Mouse (Mus musculus): ENCODE data around the gene Mid2.
A peak's percentile ranks its signal among the peaks of the same experiment; 100 is the strongest.
"Not testable (repeated sequence)": the region's sequence is repeated elsewhere in the genome, so short reads cannot be mapped to it uniquely, and the experiment has no call there.

The Mid2 gene

GRCm38 (mm10) chrX:140664479-140665241 is at the start of gene Mid2:
Gene Mid2, plus strand, starts transcription at chrX:140664599.
- peak; percentile 6 for DNase-seq

DNA sequence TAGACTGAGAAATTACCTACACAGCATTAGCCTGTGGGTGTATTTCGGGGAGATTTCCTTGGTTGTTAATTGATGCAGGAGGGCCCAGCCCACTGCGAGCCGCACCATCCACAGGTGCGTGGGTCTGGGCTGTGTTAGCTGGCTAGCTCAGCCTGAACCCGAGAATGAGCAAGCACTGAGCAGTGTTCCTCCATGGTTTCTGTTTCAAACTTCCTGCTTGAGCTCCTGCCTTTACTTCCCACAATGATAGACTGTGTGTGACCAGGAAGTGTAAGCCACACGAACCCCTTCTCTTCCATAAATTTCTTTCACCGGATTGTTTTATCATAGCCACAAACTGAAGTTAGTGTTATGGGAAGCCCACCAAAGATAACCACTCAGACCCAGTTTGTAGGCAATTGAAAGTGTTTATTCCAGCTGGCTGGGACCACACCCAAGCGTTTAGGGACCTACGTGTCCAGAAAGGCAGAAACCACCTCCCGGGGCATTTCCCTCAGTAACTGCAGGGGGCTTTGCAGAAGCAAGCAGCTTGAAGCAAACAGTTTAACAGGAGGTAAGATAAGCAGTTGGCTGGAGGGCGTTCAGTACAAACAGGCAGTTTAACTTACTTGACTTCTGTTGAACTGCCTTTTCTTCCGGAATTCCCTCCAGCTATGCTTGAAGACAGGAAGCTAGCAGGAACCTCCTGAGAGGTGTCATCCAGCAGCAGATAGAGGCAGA is 39.4 kb upstream of the Mid2 start:
- DNase-seq, result peak; percentile 4

DNA sequence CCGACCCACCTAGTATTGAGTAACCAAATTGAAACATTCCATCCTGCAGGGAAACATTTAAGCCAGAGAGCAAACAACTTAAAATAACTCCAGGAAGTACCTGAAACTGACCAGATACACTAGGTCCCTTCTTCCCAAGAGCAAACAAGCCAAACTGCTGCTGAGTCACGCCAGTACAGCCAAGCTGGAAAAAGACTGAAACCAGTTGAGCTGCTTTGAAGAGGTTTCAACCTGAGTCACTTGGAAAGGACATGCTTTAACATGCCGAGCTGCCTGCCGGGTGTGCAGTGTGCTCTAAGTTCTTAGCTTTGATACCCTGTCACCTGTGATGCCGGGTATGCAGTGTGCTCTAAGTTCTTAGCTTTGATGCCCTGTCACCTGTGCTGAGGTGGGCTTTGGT is 26.4 kb upstream of the Mid2 start:
- DNase-seq, result no peak

GRCm38 (mm10) chrX:140639592-140639991 is 24.8 kb upstream of the Mid2 start:
- DNase-seq, result no peak

- no peak for DNase-seq
Observed at GRCm38 (mm10) chrX:140660731-140661130, 3.7 kb upstream of the Mid2 start.

DNA sequence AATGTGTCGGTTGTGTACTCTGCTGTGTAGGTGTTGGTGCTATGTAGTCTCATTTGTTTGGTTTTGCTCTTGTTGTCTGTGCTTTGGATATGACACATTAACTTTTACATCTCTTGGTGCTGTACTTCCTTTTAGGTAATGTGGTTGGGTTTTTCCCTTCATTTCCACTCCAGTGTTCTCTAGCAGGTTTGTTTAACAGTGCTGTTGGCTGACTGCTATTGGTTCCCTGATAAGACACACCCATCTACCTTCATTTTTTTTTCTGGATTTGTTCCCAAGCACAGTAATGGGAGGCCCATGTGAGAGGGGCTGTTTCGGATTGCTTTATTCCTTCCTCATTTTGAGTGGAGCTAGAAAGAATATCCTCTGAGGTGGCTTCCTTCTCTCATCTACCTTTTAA is 883 bp upstream of the Mid2 start:
- DNase-seq, result no peak

DNA sequence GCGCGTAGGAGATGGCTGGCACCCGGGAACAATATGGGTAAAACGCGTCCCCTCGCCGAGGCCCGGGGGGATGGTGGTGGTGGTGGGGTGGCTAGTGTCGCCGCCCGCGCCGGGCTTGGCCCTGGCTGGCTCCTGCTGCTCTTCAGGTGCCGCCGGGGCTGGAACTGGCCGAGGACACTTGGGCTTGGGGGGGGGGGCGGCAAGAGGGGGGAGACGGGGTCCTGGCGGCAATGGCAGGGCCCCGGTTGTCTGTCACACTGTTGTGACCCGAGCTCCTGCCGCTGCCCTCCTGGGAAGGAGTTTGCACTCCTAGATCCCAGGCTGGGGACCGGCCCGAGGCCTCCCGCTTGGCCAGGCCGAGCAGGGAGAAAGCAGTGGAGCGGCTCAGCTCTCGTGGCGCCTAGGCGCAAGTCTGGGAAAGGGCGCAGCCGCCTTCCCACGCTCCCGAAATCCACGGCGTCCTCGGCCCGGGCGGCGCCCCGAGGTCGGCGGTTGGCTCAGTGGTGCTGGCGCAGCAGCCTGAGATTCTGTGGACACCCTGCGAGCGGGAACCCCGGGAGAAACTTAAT is 927 bp downstream of the Mid2 start:
- peak; percentile 3 for DNase-seq

- no peak for DNase-seq
Observed at GRCm38 (mm10) chrX:140675444-140675843, 11.0 kb downstream of the Mid2 start.

DNA sequence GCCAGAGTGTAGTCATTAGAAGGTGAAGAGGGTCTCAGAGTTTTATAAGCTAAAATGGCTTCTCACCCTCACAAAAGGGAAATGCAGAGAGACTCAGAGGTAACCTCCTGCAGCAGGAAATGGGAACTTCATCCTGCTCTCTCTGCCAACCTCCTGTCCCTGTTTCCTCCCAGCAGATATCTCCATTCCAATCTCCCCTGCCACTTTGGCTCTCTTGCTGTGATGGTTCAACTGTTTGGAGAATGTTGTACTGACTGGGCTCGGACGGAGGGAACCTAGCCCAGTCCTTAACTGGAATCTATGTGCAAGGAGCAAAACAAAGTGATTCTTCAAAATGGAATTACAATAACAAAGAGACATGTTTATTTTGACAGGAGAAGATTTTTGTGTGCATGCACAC is 23.9 kb downstream of the Mid2 start:
- no peak for DNase-seq

DNA sequence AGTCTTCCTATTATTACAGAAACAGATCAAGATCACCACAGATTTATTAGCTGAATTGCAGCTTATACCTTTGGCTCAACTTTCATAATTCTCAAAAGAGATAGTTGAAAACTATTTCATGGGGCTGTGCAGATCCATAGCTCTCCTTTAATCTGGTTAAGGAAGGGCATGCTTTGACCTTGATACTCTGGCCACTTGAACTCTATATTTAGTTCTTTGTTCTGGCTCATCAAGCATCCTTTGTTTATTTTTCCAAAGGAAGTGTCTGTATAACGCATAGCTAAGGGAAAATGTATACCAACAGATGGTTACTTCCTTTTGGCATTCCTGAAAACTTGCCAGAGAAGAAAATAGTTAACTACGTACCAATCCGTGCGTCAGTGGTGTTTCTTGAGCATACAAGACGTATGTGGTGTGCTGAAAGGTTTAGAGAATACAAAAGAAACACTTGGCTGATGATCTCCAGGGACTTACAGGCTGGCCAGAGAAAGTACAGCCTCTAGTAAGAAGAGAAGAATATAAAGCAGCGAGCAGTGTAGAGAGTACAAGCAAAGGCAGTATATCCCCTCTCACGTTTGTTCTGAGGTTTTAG is 33.6 kb downstream of the Mid2 start:
- DNase-seq, result not testable (repeated sequence)

- no peak for DNase-seq
Observed at GRCm38 (mm10) chrX:140703224-140703623, 38.8 kb downstream of the Mid2 start.

DNA sequence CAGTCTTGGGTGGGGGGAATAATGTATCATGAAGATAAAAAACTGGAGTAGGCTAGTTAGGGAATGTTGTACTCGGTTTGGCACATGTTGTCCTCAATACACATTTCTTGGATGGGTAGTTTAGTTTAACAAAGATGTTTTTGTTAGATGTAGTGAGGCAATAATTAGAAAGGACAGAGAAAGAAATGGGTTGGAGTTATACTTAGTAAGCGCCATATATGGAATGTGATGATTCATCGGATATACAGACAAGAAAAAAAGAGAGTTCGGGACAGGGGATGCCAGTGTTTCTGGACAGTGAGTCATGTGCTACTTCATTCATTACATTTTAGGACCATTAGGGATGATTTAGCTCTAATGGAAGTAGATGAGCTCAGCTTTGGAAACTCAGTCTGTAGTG is 41.7 kb downstream of the Mid2 start:
- no peak for DNase-seq

DNA sequence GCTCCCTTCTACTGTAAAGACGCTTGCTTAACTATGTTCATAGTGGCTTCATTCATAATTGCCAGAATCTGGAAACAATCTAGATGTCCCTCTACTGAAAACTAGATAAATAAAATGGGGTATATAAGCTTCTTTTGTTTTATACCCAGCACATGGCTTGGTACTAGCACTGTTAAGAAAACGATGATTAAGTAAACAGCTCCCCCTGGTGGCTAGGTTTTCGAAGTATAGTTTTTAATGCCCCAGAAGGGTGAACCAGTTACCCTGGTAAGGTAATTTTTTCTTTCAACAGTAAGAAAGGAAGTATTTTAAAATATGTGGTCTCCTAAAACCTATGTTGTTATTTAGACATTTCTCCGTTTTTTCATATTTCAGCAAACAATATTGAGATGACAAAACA is 58.0 kb downstream of the Mid2 start:
- peak; percentile 8 for DNase-seq

DNA sequence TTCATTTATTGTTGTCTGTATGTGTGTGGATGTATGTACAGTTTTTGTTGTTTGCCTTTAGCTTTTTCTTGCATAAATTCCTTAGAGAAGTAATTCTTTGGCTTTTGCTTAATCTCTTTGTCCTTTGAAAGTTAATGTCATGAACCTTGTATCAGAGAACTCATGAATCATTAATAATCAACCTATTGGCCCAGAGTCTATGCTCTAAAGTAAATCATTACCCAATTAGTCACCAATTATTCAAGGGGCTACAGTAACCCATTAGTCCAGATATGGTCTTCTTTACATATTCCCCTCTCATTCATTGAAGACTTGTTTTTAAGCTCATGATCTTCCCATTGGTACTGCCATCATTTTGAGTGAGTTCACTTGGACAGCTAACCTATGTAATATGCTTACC is 74.6 kb downstream of the Mid2 start:
- no peak for DNase-seq

- DNase-seq, result no peak
Observed at GRCm38 (mm10) chrX:140743213-140743612, 78.8 kb downstream of the Mid2 start.

DNA sequence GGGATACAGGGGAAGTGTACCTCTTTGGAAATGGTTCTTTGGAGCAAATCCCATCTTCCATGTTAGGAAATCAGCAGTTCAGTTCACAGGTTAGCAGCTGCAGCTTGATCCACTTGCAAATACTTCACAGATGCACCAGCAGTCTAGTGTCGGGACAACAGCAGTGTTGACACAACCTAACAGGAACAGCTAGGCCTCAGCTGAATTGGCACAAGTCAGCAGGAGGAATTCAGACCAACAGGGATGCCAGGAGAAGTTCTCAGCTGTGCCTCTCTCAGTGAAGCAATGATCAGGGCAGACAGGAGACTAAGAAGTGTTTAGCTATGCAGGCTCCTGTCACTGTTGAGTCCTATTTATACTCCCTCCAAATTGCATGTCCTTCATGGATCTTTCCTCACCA is 105.4 kb downstream of the Mid2 start:
- DNase-seq, result no peak

DNA sequence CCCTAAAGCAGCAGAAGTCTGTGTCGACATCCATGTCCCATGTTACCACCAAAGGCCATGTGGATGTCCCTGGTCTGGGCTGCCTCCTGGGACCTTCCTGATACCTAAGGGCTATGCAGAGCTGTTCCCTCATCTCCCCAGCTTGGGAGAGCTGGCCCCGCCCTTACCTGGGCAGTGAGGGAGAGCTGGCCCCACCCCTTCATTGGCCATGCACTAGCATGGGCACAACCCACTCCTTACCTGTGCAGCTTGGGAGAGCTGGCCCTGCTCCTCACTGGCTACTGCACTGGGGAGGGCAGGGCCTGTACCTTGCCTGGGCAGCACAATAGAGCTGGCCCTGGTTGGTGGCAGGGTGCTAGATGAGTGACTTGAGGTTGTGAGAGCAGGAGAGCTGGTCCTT is 140.9 kb downstream of the Mid2 start:
- DNase-seq, result no peak

DNA sequence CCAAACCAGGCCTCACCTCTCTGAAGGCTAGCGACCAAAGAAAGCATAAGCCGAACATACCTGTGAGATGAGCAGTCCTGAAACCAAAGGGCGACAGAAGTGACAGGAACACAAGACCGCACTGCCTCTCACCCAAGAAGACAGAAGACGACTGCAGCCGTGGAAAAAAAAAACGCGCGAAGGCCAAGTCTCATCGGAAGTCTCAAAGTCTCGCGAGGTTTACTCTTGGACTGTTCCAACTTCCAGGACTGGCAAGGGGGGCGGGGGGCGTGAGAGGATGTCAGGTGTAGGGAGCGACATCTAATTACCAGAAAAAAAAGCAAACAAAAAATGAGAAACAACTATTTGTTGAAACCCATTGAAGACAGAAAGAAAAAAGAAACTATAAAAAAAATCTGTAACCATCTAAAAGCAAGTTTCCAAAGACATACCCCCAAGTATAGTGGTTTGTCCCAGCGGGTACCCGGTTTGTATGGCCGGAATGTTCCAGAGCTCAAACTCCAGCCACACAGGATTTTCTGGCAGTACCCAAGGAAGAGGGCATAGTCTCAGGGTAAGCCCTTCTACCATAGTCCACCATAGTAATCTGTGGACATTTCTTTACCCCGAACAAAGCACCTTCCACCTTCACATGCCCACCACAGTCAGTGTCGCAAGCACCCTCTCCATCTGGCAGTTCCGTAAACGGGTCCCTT is 149.1 kb downstream of the Mid2 start, which contains the start of gene Tex13b:
Tex13b (minus strand) TSS at position 122 of the 695 bp plus-strand sequence.
- DNase-seq, result no peak

Measured in liver (tissue).